Mouse (Mus musculus) kidney, postnatal 0 days (tissue): ENCODE measurements around the gene Cdc27. TPM values are rescaled to one million over a fixed set of nuclear protein-coding genes. Genes with fewer than 3 reads are reported as not detected.

ENCODE experiments used
- ATAC-seq: fragments of 200-750 bp; cut with Nextera tagmentation; replicated peaks from 2 replicates; pipeline ENCODE4 v1.8.0; 2017; ENCODE audit warnings: low read depth, moderate number of reproducible peaks, moderate TSS enrichment, moderate library complexity; ENCODE audit not compliant: low FRiP score
- DNase-seq: peaks from one replicate; pipeline ENCODE4 v3.0.0-alpha.2; 2016; ENCODE audit warnings: low spot score
- H3K27ac ChIP-seq: fragments of 300-500 bp; sonication (generic); 2 replicates; pipeline ENCODE4 v1.5.1; 2014; ENCODE audit warnings: mild to moderate bottlenecking
- H3K27me3 ChIP-seq: fragments of 300-500 bp; sonication (generic); 2 replicates; pipeline ENCODE4 v1.6.1; 2014; ENCODE audit warnings: low read length, mixed read lengths; ENCODE audit not compliant: insufficient read depth
- H3K36me3 ChIP-seq: fragments of 300-500 bp; sonication (generic); 2 replicates; pipeline ENCODE4 v1.6.1; 2014; ENCODE audit warnings: low read length, mixed read lengths; ENCODE audit not compliant: insufficient read depth
- H3K4me1 ChIP-seq: fragments of 300-500 bp; sonication (generic); replicated peaks from 2 replicates; pipeline ENCODE4 v1.6.1; 2014; ENCODE audit warnings: antibody characterized with exemption, low read length, mixed read lengths; ENCODE audit not compliant: insufficient read depth
- H3K4me2 ChIP-seq: fragments of 300-500 bp; sonication (generic); 2 replicates; pipeline ENCODE4 v1.6.1; 2014; ENCODE audit warnings: mild to moderate bottlenecking, low read length, moderate library complexity, mixed read lengths
- H3K4me3 ChIP-seq: fragments of 300-500 bp; sonication (generic); replicated peaks from 2 replicates; pipeline ENCODE4 v1.5.1; 2014; ENCODE audit warnings: low read depth, low read length
- H3K9ac ChIP-seq: fragments of 300-500 bp; sonication (generic); 2 replicates; pipeline ENCODE4 v1.6.1; 2014; ENCODE audit warnings: low read depth, low read length
- H3K9me3 ChIP-seq: fragments of 300-500 bp; sonication (generic); replicated peaks from 2 replicates; pipeline ENCODE4 v1.6.1; 2016; ENCODE audit warnings: low read length, inconsistent platforms, mixed read lengths
- CTCF ChIP-seq: IDR thresholded peaks from 2 replicates; pipeline ENCODE4 v1.5.1; 2016; ENCODE audit warnings: antibody characterized with exemption, low read depth, mild to moderate bottlenecking, moderate library complexity
- WGBS: fragments of 180-500 bp; shearing (Covaris S2); extraction: QIAGEN DNeasy Blood & Tissue Kit; methylation state at CpG from one replicate; pipeline ENCODE4 v1.1.7; 2014; 5-methylcytosine and 5-hydroxymethylcytosine counted together
- polyA plus RNA-seq: library from polyadenylated mRNA; unstranded; fragments of >200 nt; fragmentation: Nextera tagmentation; extraction: Ambion mirVana; gene quantifications from 2 replicates; pipeline ENCODE4 v1.2.1, GENCODE M21; 2015

Gene Cdc27
- polyA plus RNA-seq, 1 experiment from 2014 or later = 27.8 TPM

DNA sequence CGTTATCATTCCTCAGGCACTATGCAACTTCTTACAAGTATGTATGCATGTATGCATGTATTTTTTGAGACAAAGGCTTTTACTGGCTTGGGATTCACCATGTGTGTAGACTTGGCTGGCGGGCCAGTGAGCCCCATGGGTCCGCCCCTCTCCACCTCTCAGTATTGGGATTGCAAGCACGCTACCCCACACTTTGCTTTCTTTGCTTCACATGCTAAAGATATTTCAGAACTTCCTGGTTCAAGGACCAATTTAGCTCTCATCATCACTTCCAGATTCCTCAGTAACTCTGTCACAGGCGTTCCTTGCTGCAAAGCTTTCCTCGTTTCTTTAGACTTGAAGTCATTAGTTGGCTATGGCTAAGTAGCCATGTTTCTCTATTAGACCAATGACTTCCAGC, 15.7 kb upstream of the Cdc27 start:
- WGBS = 86% methylated on average over 6 of the region's 6 CpGs
- H3K4me1 ChIP-seq = no peaks in the 10 kb centered on the region
- ATAC-seq (no peak), DNase-seq (no peak)
- no peak for TF ChIP-seq CTCF
- H3K27ac ChIP-seq = no peak overlapping the region
- no peak overlapping the region for H3K4me3 ChIP-seq
- no peaks in the 10 kb centered on the region for H3K36me3 ChIP-seq
- no peak overlapping the region for H3K4me2 ChIP-seq
- no peak overlapping the region for H3K9ac ChIP-seq
- no peaks in the 10 kb centered on the region for H3K27me3 ChIP-seq
- H3K9me3 ChIP-seq = no peaks in the 10 kb centered on the region

DNA sequence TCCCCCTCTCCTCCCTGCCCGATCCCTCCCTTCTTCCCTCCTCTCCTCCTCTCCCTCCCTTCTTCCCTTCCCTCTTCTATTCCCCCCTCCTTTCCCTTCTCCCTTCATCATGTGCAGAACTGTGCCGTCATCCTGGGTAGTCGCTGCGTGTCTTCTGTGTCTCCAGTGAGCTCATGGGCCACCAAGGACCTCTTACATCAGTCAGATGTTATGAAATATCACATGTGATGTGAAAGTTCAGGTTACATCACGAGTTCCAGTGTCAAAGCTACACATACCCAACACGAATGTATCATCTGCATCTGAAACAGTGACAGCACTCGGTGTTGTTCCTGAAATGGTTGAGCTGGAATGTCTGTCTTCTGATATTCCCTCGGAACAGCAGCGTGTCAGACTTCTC, 14.8 kb upstream of the Cdc27 start:
- Histone ChIP-seq H3K36me3 (no peaks in the 10 kb centered on the region), H3K9ac (no peak overlapping the region), H3K27ac (no peak overlapping the region), H3K27me3 (no peaks in the 10 kb centered on the region), H3K9me3 (no peaks in the 10 kb centered on the region), H3K4me3 (no peak overlapping the region), H3K4me1 (no peaks in the 10 kb centered on the region), H3K4me2 (no peak overlapping the region)
- ATAC-seq (no peak), DNase-seq (no peak)
- WGBS = 68% methylated on average over 9 of the region's 9 CpGs
- no peak for TF ChIP-seq CTCF

DNA sequence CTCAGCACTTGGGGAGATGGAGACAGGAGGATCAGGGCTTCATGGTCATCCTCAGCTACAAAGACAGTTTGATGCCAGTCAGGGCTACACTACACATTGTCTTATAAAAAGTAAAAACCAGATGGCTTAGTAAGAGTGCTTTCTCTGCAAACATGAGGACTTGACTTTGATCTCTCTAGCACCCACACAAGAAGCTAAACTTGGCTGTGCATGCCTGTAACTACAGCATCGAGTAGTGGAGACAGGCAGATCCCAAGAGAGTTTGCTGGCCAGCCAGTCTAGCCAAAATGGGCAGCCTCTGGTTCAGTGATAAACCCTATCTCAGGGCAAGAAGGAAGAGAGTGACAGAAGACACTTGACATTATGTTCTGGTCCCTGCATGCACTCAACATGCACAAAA, 13.1 kb upstream of the Cdc27 start:
- ATAC-seq = no peak
- H3K9ac ChIP-seq = no peak overlapping the region
- H3K4me1 ChIP-seq = no peaks in the 10 kb centered on the region
- H3K27ac ChIP-seq = no peak overlapping the region
- no peak for DNase-seq
- 53% methylated on average over 1 of the region's 1 CpGs for WGBS
- no peak overlapping the region for H3K4me3 ChIP-seq
- no peaks in the 10 kb centered on the region for H3K9me3 ChIP-seq
- no peak for TF ChIP-seq CTCF
- no peaks in the 10 kb centered on the region for H3K36me3 ChIP-seq
- H3K4me2 ChIP-seq = no peak overlapping the region
- H3K27me3 ChIP-seq = no peaks in the 10 kb centered on the region

- 50% methylated on average over 2 of the region's 2 CpGs for WGBS
- no peak for TF ChIP-seq CTCF
- no peak overlapping the region for H3K9ac ChIP-seq
- no peak overlapping the region for H3K27ac ChIP-seq
- H3K27me3 ChIP-seq = no peaks in the 10 kb centered on the region
- no peak for ATAC-seq
- DNase-seq = no peak
- H3K36me3 ChIP-seq = no peaks in the 10 kb centered on the region
- no peaks in the 10 kb centered on the region for H3K4me1 ChIP-seq
- H3K4me3 ChIP-seq = no peak overlapping the region
- no peak overlapping the region for H3K4me2 ChIP-seq
- H3K9me3 ChIP-seq = no peaks in the 10 kb centered on the region
Measured at GRCm38 (mm10) chr11:104560971-104561370, 10.6 kb upstream of the Cdc27 start.

DNA sequence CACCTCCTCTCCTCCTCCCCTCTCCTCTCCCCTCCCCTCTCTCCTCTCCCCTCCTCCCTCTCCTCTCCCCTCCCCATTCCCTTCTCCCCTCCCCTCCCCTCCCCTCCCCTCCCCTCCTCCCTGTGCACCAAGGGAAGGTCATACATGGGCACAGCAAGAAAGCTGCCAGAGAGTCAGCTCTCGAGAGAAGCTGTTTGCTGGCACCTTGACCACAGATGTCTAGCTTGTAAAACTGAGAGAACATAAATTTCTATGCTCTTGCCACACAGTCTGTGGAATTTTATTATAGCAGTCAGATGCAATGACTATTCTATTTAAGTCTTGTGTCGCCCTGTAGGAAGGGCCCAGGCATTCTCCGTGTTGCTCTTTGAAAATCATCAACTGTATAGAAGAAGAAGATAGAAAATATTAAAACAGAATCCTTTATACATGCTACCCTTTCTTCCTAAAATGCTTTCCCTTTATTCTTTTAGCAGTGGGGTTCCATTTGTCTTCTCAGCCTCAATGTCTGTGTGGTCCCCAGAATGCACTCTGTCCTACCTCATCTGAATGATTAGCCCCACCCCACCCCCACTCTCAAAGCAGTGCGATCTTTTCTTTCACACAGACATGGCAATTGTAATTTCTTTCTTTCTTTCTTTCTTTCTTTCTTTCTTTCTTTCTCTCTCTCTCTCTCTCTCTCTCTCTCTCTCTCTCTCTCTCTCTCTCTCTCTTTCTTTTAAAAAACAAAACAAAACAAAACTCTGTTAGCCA, 8.4 kb upstream of the Cdc27 start:
- no peak for ATAC-seq
- H3K9me3 ChIP-seq = no peaks in the 10 kb centered on the region
- WGBS = 56% methylated on average over 4 of the region's 4 CpGs
- TF ChIP-seq CTCF = no peak
- no peaks in the 10 kb centered on the region for H3K27me3 ChIP-seq
- no peaks in the 10 kb centered on the region for H3K4me1 ChIP-seq
- no peak for DNase-seq
- H3K9ac ChIP-seq = no peak overlapping the region
- H3K36me3 ChIP-seq = no peaks in the 10 kb centered on the region
- H3K27ac ChIP-seq = no peak overlapping the region
- H3K4me2 ChIP-seq = no peak overlapping the region
- H3K4me3 ChIP-seq = no peak overlapping the region

DNA sequence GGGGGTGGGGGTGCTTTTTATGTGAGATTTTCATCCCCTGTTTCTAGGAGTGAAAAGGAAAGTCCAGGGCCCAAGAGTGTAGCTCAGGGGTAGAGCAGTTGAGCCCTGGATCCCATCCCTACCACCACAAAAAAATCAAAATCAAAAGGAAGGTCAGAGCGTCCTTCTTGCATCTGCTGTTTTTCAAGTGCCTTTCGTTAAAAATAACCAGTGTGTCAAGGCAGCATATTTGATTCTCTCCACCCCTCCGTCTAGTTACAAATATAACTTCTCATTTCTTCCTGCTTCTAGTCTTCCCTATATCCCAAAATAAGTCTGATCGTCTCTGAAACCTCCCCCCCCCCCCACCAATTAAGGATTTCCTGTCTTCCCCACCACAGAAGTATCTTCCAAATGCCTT, 7.6 kb upstream of the Cdc27 start:
- Histone ChIP-seq H3K4me2 (no peak overlapping the region), H3K9me3 (no peaks in the 10 kb centered on the region), H3K4me1 (no peaks in the 10 kb centered on the region), H3K27ac (no peak overlapping the region), H3K9ac (no peak overlapping the region), H3K4me3 (no peak overlapping the region), H3K27me3 (no peaks in the 10 kb centered on the region), H3K36me3 (no peaks in the 10 kb centered on the region)
- ATAC-seq (no peak), DNase-seq (no peak)
- WGBS = 72% methylated on average over 4 of the region's 4 CpGs
- no peak for TF ChIP-seq CTCF
